Mouse (Mus musculus) thymus, postnatal 36 days (tissue): ENCODE data around the gene Aup1.

ENCODE experiments used
- DNase-seq, 2 experiments: peaks; one replicate each; pipeline ENCODE4 v3.0.0; 2022; ENCODE audit warnings: mixed read lengths in 2 of 2

Aup1 gene

DNA sequence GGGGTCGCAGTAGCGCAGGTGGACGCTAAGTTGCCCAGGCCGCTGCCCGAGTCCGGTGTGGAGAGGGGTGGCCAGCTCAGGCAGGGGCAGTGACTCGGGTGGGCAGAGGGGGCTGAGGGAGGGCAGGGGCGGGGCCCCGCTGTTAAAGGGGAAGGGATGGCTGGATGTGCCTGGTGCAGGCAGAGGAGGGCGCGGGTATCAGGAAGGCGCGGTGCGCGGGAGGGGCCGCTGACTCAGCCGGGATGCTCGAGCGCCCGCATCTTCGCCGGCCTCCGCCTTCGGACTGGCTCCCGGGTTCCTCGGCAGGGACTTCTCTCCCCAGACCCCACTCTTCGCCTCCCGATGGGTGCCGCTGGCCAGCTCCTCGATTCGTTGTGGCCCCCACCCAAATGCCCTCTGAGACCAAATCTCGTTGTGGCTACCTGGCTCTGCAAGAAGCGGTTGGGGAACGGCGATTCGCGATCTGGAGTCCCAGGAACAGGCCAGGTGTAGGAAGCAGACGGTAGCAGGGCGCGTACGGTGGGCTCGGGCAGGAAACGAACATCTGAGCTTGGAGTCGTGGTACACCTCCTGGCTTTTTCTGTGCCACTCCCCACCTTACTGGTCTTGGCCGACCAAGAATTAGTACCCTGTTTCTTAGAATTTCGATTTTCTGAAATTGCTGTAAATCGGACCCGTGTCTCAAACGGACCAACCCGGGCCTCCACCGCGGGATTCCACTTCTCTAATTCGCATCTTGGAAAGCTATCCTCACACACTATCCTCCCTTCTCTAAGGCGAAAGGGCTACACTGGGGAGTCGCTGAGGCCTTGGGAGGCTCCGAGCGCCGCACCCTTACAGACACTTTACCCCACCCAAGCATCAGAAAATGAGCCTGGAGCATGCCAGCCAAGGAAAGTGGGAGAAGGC, 16.2 kb downstream of the Aup1 start:
- DNase-seq = peak in 1 of 2 experiments; percentile 36

- no peak for DNase-seq
Measured at GRCm38 (mm10) chr6:83071220-83071619, 16.9 kb downstream of the Aup1 start.

DNA sequence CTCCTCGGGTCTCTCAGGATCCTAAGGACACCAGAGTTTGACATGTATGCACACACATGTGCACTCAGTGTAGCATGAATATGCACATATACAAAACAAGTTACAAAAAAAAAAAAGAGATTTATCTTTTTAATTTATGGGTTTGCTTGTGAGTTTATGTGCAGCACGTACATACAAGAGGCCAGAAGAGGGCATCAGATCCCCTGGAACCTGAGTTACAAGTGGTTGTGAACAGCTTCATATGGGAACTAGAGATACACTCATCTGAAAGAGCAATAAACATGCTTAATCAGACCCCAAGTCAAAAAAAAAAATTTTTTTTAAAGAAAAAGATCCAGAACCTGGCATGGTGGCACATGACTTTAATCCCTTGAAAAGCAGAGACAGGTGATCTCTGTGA, 20.7 kb downstream of the Aup1 start:
- no peak for DNase-seq

GRCm38 (mm10) chr6:83077630-83078323, 23.5 kb downstream of the Aup1 start, which contains the start of gene Pcgf1:
Gene Pcgf1 (plus strand): TSS chr6:83077869.
- DNase-seq = no peak

DNA sequence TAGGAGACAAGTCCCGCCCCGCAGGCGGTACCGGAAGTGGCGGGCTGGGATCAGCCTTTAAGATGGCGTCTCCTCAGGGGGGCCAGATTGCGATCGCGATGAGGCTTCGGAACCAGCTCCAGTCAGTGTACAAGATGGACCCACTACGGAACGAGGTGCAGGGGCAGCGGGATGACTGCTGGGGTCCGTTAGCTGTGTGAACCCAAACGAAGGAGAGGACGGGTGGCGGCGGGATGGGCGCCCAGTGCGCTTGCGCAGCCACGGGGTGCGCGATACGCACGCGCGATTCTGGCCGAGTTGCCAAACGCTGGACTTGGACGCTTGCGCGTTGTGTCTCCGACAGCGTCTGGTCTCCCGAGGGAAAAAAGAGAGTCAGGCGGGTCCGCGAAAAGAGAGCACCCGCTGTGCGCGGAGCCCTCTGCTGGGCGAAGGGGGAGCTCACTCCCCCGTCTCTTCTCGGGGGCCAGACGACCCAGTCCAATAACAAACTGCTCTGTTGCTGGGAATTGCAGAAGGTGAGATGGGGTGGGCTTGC, 24.1 kb downstream of the Aup1 start:
- peak; percentile 99 to 100 for DNase-seq

- no peak for DNase-seq
Measured at GRCm38 (mm10) chr6:83080210-83080609, 25.9 kb downstream of the Aup1 start.

- DNase-seq = no peak
Measured at GRCm38 (mm10) chr6:83083497-83083896, 29.2 kb downstream of the Aup1 start.

DNA sequence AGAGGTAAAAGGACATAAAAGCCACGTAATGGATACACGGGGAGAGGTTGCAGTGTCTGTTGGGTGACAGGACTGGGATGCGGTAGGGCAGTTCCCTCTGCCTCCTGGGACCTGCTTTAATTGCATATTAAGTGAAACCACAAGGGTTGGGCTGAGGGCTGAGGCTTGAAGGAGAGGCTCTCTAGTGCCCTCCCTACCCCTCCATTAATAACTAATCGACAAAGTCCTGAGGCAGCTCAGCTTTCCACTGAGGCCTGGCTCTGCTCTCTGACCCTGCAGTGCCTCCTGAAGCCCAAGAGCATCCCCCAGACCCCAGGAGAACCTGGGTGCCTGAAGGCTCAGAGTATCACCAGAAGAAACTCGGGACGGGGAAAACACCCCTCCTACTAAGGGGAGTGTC, 30.2 kb downstream of the Aup1 start:
- DNase-seq = no peak

DNA sequence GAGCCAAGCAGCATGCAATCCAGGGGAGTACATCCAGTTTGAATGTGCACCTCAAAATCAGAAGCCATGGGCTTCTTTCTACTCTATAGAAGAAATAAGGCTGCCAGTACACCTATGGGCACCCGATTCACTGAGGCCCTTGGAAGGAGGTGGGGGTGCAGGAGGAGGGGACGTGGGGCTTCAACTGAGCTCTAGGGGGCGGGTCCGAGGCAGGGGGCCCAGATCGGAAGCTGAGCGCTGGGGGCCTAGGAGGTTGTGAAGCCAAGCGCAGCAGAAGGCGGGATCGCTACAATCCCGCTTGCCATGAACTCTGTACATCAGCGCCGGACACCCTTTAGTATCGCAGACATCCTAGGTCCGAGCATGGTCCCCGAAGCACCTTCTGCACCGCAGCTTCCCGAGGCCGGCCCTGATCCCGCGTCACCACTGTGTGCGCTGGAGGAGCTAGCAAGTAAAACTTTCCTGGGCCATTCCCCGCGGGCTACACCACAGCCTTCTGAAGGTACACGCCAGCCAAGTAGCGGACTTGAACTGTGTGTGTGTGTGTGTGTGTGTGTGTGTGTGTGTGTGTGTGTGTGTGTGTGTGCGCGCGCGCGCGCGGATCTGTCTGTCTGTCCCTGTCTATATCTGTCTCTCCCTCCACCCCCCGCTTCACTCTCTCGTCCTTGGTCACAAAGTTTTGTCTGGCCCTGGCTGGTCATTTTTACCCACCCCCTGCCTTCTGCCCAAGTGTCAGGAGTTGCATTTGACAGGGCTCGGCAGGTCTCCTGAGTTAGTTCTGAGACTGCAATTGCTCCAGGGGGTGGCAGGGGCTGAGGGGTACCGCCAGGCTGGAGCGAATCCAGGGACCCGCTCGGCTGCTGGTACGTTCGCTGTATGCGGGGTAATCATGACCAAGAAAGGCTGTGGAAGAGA, 32.1 kb downstream of the Aup1 start, which contains the start of gene Lbx2:
Lbx2 (plus strand) TSS at position 247 of the 915 bp plus-strand sequence.
- peak; percentile 24 to 45 for DNase-seq

DNA sequence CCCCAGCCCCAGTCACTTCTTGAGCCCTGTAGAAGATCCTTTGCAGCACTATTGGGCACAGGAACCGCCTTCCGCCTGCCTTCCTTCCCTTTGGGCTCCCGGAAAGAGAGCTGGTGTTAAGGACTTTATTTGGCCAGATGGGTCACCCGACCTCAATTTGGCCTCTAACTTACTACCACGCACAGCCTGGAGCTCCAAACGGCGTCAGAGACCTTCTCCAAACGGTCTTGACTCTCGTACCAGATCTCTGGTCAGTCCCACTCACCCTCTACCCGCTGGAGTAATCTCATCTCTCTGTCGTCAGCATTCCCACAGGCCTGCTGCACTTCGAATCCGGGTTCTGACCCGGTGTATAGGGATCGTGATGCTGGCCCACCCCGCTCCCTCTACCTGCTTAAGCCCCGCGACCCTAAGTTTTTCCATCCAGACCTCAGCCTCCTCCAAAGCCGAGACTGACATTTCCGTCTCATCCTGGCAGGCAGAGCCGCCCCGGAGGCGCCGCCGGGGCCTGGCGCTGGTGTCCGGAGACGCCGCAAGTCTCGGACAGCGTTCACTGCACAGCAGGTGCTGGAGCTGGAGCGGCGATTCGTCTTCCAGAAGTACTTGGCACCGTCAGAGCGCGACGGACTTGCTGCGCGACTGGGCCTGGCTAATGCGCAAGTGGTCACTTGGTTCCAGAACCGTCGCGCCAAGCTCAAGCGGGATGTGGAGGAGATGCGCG, 33.0 kb downstream of the Aup1 start:
- no peak for DNase-seq

- no peak for DNase-seq
Measured at GRCm38 (mm10) chr6:83087926-83088260, 33.6 kb downstream of the Aup1 start.

DNA sequence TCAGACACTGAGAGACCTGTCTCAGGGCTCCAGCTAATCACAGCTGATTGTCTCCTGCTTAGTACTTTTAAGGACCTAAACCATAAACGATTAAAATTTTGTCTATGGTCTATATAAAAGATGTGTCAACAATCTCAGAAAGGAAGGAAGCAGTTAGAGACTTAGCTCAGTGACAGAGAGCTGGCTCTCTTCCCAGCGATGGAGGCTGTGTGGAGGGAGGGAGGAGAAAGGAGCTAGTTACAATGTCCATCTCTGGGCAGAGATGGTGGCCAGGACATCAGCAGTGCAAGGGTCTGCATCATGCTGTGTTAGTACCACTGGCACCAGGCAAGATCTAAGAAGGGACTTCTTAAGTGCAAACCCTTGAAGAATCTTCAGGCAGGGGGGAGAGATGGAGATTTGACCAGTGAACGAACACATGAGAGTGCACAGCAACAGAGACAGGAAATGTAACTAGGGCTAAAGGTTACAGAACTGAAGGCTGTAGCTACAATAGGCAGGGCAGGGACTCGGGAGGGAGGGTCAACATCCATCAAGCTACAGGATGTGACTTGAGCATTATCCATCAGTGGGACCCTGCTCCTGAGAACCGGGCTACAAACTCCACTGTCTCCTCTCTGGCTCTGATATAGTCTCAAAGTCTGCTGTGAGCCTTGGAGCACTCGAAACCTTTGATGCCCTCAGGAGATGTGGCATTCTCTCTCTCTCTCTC, 38.3 kb downstream of the Aup1 start:
- DNase-seq = no peak

GRCm38 (mm10) chr6:83095968-83096367, 41.6 kb downstream of the Aup1 start:
- peak; percentile 47 to 68 for DNase-seq

DNA sequence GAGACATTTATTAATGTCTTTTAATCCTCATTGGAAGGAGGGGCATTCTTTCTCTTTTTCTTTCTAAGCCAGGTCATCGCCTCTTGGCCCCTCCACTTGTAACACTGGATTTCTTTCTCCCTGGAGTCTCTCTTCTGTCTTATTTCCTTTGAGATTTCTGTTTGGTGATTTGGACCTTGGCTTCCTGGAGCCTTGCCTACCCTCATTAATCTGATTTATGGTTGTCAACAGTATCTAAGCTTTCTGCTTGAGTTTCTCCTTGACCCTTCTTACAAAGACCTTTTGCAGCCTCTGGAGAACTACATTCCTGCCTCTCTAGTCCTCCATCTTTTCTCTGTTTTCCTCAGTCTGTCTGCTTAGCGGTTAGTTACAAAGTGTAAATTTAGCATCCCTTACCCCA, 44.1 kb downstream of the Aup1 start:
- DNase-seq = no peak

GRCm38 (mm10) chr6:83101316-83101687, 47.0 kb downstream of the Aup1 start, which contains the start of the genes Ccdc142 and Gm42688:
Gene Ccdc142 (plus strand): TSS chr6:83101601.
Gene Gm42688 (plus strand): TSS chr6:83101617.
- peak; percentile 93 to 94 for DNase-seq

GRCm38 (mm10) chr6:83101688-83102556, 47.6 kb downstream of the Aup1 start:
- peak; percentile 81 to 84 for DNase-seq

- DNase-seq = no peak
Measured at GRCm38 (mm10) chr6:83103130-83103650, 48.9 kb downstream of the Aup1 start.

DNA sequence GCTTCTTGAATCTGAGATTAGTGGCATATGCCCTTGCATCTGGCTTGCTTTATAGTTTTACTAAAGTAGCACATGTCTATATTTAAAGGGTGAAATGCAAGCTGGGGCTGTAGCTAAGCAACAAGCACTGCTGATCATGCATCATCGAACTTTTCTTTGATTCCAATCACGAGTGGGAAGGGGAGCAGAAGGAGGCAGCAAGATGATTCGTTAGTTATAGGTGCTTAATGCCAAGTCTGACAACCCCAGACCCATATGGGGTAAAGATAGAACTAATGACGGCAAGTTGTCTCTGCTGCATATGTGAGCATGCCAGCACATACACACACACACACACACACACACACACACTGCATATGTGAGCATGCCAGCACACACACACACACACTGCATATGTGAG, 49.8 kb downstream of the Aup1 start:
- DNase-seq = no peak
